Mouse (Mus musculus): ENCODE measurements around the gene Foxp1. TPM values are rescaled to one million over a fixed set of nuclear protein-coding genes. Genes with fewer than 3 reads are reported as not detected.

The Foxp1 gene
- polyA plus RNA-seq, 1 experiment = 73.4 TPM

GRCm38 (mm10) chr6:99277251-99277650, 245.3 kb downstream of the Foxp1 start:
- Histone ChIP-seq H3K27ac (ENCODE audit: insufficient read depth, low read depth, low read length) (no peak overlapping the region), H3K4me1 (ENCODE audit: control insufficient read depth, insufficient read depth, low read length) (no peaks in the 10 kb centered on the region), H3K4me3 (ENCODE audit: insufficient read depth, low read length) (no peak overlapping the region)
- TF ChIP-seq CTCF (IDR thresholded peaks at IDR 0.05; ENCODE audit: low read depth, low read length) (no peak), POLR2A (IDR thresholded peaks at IDR 0.05; ENCODE audit: borderline replicate concordance, low read depth, low read length) (no peak)

- H3K4me1 ChIP-seq (ENCODE audit: control insufficient read depth, insufficient read depth, low read length) = no peaks in the 10 kb centered on the region
- no peak for TF ChIP-seq CTCF (IDR thresholded peaks at IDR 0.05; ENCODE audit: low read depth, low read length)
- TF ChIP-seq POLR2A (IDR thresholded peaks at IDR 0.05; ENCODE audit: borderline replicate concordance, low read depth, low read length) = no peak
- no peak overlapping the region for H3K27ac ChIP-seq (ENCODE audit: insufficient read depth, low read depth, low read length)
- no peak overlapping the region for H3K4me3 ChIP-seq (ENCODE audit: insufficient read depth, low read length)
These were observed 246.2 kb downstream of the Foxp1 start for GRCm38 (mm10) chr6:99276297-99276653.

DNA sequence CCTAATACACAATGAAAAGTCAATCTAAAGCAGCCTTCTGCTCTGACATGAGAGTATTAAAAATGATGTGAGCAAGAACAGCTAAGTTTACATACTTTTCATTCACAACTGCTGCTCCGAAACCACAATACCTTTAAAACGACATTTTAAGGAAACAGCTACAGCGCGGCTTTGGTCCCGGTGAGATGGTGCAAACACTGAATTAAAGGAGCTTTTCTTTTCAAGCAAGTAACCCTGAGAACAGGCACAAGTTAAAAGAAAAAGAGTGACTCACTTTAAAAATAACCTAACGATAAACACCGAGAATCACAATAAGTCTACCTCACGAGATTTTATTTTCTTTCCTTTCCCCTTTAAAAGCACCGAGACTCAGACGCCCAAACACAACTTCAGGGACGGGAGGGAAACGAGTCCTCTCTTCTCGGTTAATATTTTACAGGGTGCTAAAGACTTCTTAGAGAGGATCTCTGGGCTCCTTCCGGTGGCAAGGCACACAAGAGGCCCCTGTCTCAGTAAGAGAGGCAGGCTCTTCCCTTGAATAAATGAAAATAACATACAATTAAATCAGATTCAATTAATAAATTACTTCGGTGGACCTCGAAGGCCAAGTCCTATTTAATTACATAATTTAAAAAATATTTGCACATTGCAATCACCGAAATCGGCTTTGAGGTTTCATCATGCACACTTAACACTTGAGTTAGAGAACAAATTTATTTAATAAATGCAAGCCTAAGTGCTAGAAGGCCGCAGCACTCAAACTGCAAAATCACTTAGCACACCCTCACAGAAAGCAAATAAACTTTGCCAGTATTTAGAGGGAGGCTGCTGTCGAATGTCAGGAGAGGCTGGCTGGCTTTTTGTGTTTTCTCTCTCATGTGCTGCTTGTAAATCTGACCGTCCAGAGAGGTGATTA, 246.9 kb downstream of the Foxp1 start:
- Histone ChIP-seq H3K4me1 (ENCODE audit: control insufficient read depth, insufficient read depth, low read length) (no peaks in the 10 kb centered on the region), H3K4me3 (ENCODE audit: insufficient read depth, low read length) (no peak overlapping the region), H3K27ac (ENCODE audit: insufficient read depth, low read depth, low read length) (no peak overlapping the region)
- TF ChIP-seq POLR2A (IDR thresholded peaks at IDR 0.05; ENCODE audit: borderline replicate concordance, low read depth, low read length) (no peak), CTCF (IDR thresholded peaks at IDR 0.05; ENCODE audit: low read depth, low read length) (no peak)

DNA sequence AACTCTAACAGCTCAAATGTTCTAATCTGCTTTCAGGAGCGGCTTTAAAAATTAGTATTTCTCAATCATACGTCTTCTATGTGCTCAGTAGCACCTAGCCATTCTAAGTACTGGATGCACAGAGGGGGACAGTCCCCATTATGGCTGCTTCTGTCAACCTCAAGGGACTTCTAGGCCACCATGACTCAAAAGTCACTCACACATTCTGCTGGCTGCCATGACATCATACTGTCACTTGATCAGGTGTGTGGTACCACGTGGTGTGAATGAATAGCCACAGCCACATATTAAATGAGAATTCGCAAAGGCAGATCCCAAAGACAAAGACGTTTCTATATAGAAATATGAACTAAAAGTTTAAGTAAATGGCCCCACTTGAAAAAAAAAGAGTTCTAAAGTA, 247.9 kb downstream of the Foxp1 start:
- no peak overlapping the region for H3K4me3 ChIP-seq (ENCODE audit: insufficient read depth, low read length)
- H3K27ac ChIP-seq (ENCODE audit: insufficient read depth, low read depth, low read length) = no peak overlapping the region
- no peaks in the 10 kb centered on the region for H3K4me1 ChIP-seq (ENCODE audit: control insufficient read depth, insufficient read depth, low read length)
- no peak for TF ChIP-seq POLR2A (IDR thresholded peaks at IDR 0.05; ENCODE audit: borderline replicate concordance, low read depth, low read length)
- no peak for TF ChIP-seq CTCF (IDR thresholded peaks at IDR 0.05; ENCODE audit: low read depth, low read length)

GRCm38 (mm10) chr6:99274222-99274621, 248.3 kb downstream of the Foxp1 start:
- no peaks in the 10 kb centered on the region for H3K4me1 ChIP-seq (ENCODE audit: control insufficient read depth, insufficient read depth, low read length)
- no peak overlapping the region for H3K27ac ChIP-seq (ENCODE audit: insufficient read depth, low read depth, low read length)
- no peak for TF ChIP-seq POLR2A (IDR thresholded peaks at IDR 0.05; ENCODE audit: borderline replicate concordance, low read depth, low read length)
- TF ChIP-seq CTCF (IDR thresholded peaks at IDR 0.05; ENCODE audit: low read depth, low read length) = no peak
- no peak overlapping the region for H3K4me3 ChIP-seq (ENCODE audit: insufficient read depth, low read length)

- TF ChIP-seq CTCF (IDR thresholded peaks at IDR 0.05; ENCODE audit: low read depth, low read length) (no peak), POLR2A (IDR thresholded peaks at IDR 0.05; ENCODE audit: borderline replicate concordance, low read depth, low read length) (no peak)
- Histone ChIP-seq H3K4me1 (ENCODE audit: control insufficient read depth, insufficient read depth, low read length) (no peaks in the 10 kb centered on the region), H3K4me3 (ENCODE audit: insufficient read depth, low read length) (no peak overlapping the region), H3K27ac (ENCODE audit: insufficient read depth, low read depth, low read length) (no peak overlapping the region)
These were observed 249.3 kb downstream of the Foxp1 start for GRCm38 (mm10) chr6:99273177-99273576.

- H3K27ac ChIP-seq (ENCODE audit: insufficient read depth, low read depth, low read length) = no peak overlapping the region
- no peaks in the 10 kb centered on the region for H3K4me1 ChIP-seq (ENCODE audit: control insufficient read depth, insufficient read depth, low read length)
- TF ChIP-seq CTCF (IDR thresholded peaks at IDR 0.05; ENCODE audit: low read depth, low read length) (no peak), POLR2A (IDR thresholded peaks at IDR 0.05; ENCODE audit: borderline replicate concordance, low read depth, low read length) (no peak)
- no peak overlapping the region for H3K4me3 ChIP-seq (ENCODE audit: insufficient read depth, low read length)
These were observed 250.3 kb downstream of the Foxp1 start for GRCm38 (mm10) chr6:99272174-99272573.

- no peak for TF ChIP-seq POLR2A (IDR thresholded peaks at IDR 0.05; ENCODE audit: borderline replicate concordance, low read depth, low read length)
- no peak for TF ChIP-seq CTCF (IDR thresholded peaks at IDR 0.05; ENCODE audit: low read depth, low read length)
- Histone ChIP-seq H3K4me3 (ENCODE audit: insufficient read depth, low read length) (no peak overlapping the region), H3K27ac (ENCODE audit: insufficient read depth, low read depth, low read length) (no peak overlapping the region), H3K4me1 (ENCODE audit: control insufficient read depth, insufficient read depth, low read length) (no peaks in the 10 kb centered on the region)
These were observed 250.8 kb downstream of the Foxp1 start for GRCm38 (mm10) chr6:99271741-99272140.

DNA sequence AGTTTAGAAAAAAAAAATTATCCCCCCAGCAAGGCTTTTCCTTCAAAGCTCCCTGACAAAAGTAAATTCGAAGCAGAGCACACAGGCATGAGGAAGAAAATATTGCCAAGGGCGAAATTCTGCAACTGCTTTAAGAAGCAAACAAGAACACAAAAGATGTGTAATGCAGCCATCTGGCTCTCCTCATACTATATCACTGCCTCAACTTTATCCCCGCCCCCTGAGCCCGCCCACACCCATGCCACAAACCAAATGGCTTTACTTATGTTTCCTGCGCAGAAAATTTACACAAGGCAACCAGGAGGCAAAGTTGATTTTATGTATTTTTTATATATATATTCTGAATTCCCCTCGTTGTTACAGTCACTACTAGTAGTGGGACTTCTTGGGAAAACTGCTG, 252.6 kb downstream of the Foxp1 start:
- TF ChIP-seq CTCF (IDR thresholded peaks at IDR 0.05; ENCODE audit: low read depth, low read length) (no peak), POLR2A (IDR thresholded peaks at IDR 0.05; ENCODE audit: borderline replicate concordance, low read depth, low read length) (no peak)
- Histone ChIP-seq H3K4me1 (ENCODE audit: control insufficient read depth, insufficient read depth, low read length) (no peaks in the 10 kb centered on the region), H3K4me3 (ENCODE audit: insufficient read depth, low read length) (no peak overlapping the region), H3K27ac (ENCODE audit: insufficient read depth, low read depth, low read length) (no peak overlapping the region)

GRCm38 (mm10) chr6:99268171-99269061, 254.1 kb downstream of the Foxp1 start:
- Histone ChIP-seq H3K4me3 (ENCODE audit: insufficient read depth, low read length) (no peak overlapping the region), H3K27ac (ENCODE audit: insufficient read depth, low read depth, low read length) (no peak overlapping the region), H3K4me1 (ENCODE audit: control insufficient read depth, insufficient read depth, low read length) (peaks cover 12% of the 10 kb centered on the region)
- no peak for TF ChIP-seq POLR2A (IDR thresholded peaks at IDR 0.05; ENCODE audit: borderline replicate concordance, low read depth, low read length)
- TF ChIP-seq CTCF (IDR thresholded peaks at IDR 0.05; ENCODE audit: low read depth, low read length) = no peak
